Mouse (Mus musculus) midbrain, embryonic 11.5 days (tissue): ENCODE measurements at regions not wholly inside any gene's neighbourhood (a gene's known extent, or its start where the extent isn't known, plus 50 kb on each side); places are given as distances from the start of the nearest gene placed in this dataset.

Experiments
- ATAC-seq: fragments of 200-750 bp; cut with Nextera tagmentation; 2 replicates; pipeline ENCODE4 v1.8.0; 2017; ENCODE audit warnings: moderate TSS enrichment, moderate library complexity; ENCODE audit not compliant: low FRiP score
- DNase-seq: peaks from one replicate; pipeline ENCODE4 v3.0.0; 2015; ENCODE audit warnings: low spot score; ENCODE audit errors: missing footprints
- H3K27ac ChIP-seq: fragments of 300-500 bp; sonication (generic); 2 replicates; pipeline ENCODE4 v1.5.1; 2014; ENCODE audit warnings: low read depth, low read length
- H3K27me3 ChIP-seq: fragments of 300-500 bp; sonication (generic); 2 replicates; pipeline ENCODE4 v1.6.1; 2014; ENCODE audit warnings: mild to moderate bottlenecking, low read length, moderate library complexity, mixed read lengths; ENCODE audit not compliant: control insufficient read depth, insufficient read depth
- H3K36me3 ChIP-seq: fragments of 300-500 bp; sonication (generic); 2 replicates; pipeline ENCODE4 v1.6.1; 2014; ENCODE audit warnings: mild to moderate bottlenecking, low read length, moderate library complexity, mixed read lengths; ENCODE audit not compliant: control insufficient read depth, insufficient read depth
- H3K4me1 ChIP-seq: fragments of 300-500 bp; sonication (generic); 2 replicates; pipeline ENCODE4 v1.6.1; 2014; ENCODE audit warnings: low read length; ENCODE audit not compliant: control insufficient read depth, insufficient read depth
- H3K4me2 ChIP-seq: fragments of 300-500 bp; sonication (generic); 2 replicates; pipeline ENCODE4 v1.6.1; 2014; ENCODE audit warnings: mild to moderate bottlenecking, moderate library complexity
- H3K4me3 ChIP-seq: fragments of 300-500 bp; sonication (generic); 2 replicates; pipeline ENCODE4 v1.5.1; 2014; ENCODE audit warnings: low read depth, low read length
- H3K9ac ChIP-seq: fragments of 300-500 bp; sonication (generic); 2 replicates; pipeline ENCODE4 v1.6.1; 2014; ENCODE audit warnings: low read length
- H3K9me3 ChIP-seq: fragments of 300-500 bp; sonication (generic); 2 replicates; pipeline ENCODE4 v1.6.1; 2016; ENCODE audit warnings: low read length; ENCODE audit not compliant: control insufficient read depth
- WGBS: fragments of 180-500 bp; shearing (Covaris S2); extraction: QIAGEN DNeasy Blood & Tissue Kit; methylation state at CpG from one replicate; pipeline ENCODE4 v1.1.7; 2014; 5-methylcytosine and 5-hydroxymethylcytosine counted together

DNA sequence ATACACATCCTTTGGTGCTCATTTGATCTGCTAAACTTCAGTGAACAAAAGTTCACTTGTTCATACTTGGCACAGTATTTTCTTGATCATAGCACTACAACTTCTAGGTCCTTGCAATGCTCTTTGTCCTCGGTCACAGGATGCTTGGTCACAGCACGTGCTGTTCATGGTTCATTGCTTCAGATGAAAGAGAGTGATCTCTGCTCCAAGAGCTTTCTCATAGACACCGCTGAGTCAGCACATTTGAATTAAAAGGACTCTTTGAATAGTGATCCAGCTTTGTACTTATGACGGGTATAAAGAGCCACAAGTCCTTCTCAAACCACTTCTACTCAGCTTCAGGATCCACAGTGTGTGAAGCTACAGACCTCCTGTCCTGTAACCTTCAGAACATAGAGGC is 649.3 kb upstream of the Arrdc4 start:
- no peaks in the 10 kb centered on the region for H3K27me3 ChIP-seq
- H3K9me3 ChIP-seq = no peaks in the 10 kb centered on the region
- H3K4me3 ChIP-seq = no peak overlapping the region
- peak; percentile 55; the same call in 1 of the 2 replicates for ATAC-seq
- no peak overlapping the region for H3K9ac ChIP-seq
- H3K27ac ChIP-seq = no peak overlapping the region
- no peaks in the 10 kb centered on the region for H3K36me3 ChIP-seq
- WGBS = 23% methylated on average over 4 of the region's 4 CpGs
- DNase-seq = peak; percentile 86
- no peak overlapping the region for H3K4me2 ChIP-seq
- H3K4me1 ChIP-seq = no peaks in the 10 kb centered on the region

DNA sequence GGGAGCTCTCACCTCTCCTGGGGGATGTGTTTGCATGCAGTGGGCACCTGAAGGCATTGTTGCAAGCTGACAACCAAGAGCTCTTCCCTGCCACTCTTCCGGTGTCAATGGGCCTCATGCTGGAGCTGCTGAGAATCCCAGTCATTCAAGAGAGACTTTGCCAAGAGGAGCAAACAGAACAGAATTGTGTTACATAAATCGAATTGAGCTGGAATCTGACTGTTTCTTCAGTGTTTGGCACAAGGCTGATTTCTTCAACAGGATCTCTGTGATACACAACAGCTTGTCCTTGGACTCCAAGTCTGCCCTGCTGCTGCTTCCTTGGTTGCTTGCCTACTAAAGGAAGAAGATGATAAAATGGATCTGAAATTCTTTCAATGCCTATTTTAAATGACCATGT is 647.8 kb upstream of the Arrdc4 start:
- no peaks in the 10 kb centered on the region for H3K4me1 ChIP-seq
- no peaks in the 10 kb centered on the region for H3K36me3 ChIP-seq
- no peak overlapping the region for H3K4me2 ChIP-seq
- no peaks in the 10 kb centered on the region for H3K27me3 ChIP-seq
- ATAC-seq = no peak
- H3K9me3 ChIP-seq = no peaks in the 10 kb centered on the region
- no peak overlapping the region for H3K9ac ChIP-seq
- 85% methylated on average over 2 of the region's 2 CpGs for WGBS
- no peak overlapping the region for H3K4me3 ChIP-seq
- H3K27ac ChIP-seq = no peak overlapping the region
- no peak for DNase-seq
